Mouse (Mus musculus) E14TG2a.4 (cell line): Measurements from ENCODE around the gene Fbxo31.

Source experiments
- CTCF ChIP-seq: conservative IDR thresholded peaks from 2 replicates; pipeline ENCODE4 v1.5.1; 2014; ENCODE audit warnings: low read length
- NANOG ChIP-seq: IDR thresholded peaks from 2 replicates; pipeline ENCODE4 v1.6.1; 2014; ENCODE audit warnings: borderline replicate concordance, low read length, mixed read lengths
- POU5F1 ChIP-seq: IDR thresholded peaks from 2 replicates; pipeline ENCODE4 v1.6.1; 2014; ENCODE audit warnings: low read length, borderline replicate concordance

GRCm38 (mm10) chr8:121532381-121532780, 46.2 kb downstream of the Fbxo31 start:
- TF ChIP-seq CTCF = peak; percentile 75
- TF ChIP-seq POU5F1 = no peak
- no peak for TF ChIP-seq NANOG
